Mouse (Mus musculus): ENCODE measurements around the gene Ccnc.
A peak's percentile ranks its signal among the peaks of the same experiment; 100 is the strongest.
"Not testable (repeated sequence)": the region's sequence is repeated elsewhere in the genome, so short reads cannot be mapped to it uniquely, and the experiment has no call there.

The Ccnc gene

DNA sequence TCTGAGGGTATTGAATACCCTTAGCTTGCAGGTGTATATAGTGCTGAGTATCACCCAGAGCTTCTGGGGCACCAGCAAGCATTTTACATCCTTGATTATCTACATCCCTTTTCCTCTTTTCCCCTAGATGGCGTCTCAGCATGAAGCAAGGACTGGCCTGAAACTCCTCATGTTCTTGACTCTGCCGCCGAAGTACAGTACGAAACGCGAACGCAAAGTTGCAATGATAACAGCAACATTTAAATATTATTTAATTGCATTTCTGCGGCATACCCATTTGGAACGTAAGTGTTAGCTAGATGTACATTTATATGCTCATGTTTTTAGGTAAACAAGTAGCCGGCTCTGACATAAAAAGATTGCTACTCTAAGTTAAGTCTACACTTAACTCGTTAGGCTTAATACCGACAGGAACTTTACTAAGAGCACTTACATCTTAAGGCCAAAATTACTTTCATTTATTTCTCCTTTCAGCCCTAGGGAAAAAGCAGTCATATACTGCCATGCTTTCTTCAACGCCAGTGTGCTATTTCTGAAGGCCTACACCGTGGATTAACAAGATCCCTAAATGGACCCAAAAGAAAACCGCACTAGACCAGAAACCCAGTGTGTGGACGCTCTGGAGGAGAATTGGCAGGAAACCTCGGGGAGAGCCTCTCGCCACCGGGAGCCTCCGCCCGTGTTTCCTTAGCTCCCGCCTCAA, 438 bp upstream of the Ccnc start:
- peak; percentile 66 for DNase-seq (ENCODE audit: low spot score)

GRCm38 (mm10) chr4:21739169-21739568, 11.7 kb downstream of the Ccnc start:
- DNase-seq (ENCODE audit: low spot score): no peak

DNA sequence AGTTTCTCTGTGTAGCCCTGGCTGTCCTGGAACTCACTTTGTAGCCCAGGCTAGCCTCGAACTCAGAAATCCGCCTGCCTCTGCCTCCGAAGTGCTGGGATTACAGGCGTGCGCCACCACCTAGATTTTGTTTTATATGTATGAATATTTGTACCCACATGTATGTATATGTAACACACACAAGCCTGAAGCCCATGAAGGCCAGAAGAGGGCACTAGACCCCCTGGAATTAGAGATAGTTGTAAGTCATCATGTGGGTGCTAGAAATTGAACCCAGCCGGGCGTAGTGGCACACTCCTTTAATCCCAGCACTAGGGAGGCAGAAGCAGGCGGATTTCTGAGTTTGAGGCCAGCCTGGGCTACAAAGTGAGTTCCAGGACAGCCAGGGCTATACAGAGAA, 16.6 kb downstream of the Ccnc start:
- not testable (repeated sequence) for DNase-seq (ENCODE audit: low spot score)

DNA sequence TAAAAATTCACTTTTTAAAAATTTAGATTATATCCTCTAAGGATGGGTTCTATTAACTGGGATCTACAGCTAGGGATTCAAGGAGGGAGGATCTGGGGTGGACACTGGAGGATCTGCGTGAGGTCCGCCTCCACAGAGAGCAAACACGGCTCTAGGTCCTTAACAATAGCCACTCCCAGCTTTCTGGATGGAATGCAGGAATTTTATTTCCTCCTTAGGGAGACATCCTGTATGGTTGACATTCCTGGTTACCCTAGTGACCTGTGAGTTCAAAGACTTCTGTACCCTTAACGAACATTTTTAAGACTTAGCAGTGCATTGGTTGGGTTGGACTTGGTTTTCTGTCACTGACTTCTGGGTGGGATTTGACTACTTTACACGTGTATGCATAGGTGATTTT, 18.2 kb downstream of the Ccnc start:
- DNase-seq (ENCODE audit: low spot score): no peak

GRCm38 (mm10) chr4:21755123-21755789, 27.8 kb downstream of the Ccnc start:
- peak; percentile 34 for DNase-seq (ENCODE audit: low spot score)

DNA sequence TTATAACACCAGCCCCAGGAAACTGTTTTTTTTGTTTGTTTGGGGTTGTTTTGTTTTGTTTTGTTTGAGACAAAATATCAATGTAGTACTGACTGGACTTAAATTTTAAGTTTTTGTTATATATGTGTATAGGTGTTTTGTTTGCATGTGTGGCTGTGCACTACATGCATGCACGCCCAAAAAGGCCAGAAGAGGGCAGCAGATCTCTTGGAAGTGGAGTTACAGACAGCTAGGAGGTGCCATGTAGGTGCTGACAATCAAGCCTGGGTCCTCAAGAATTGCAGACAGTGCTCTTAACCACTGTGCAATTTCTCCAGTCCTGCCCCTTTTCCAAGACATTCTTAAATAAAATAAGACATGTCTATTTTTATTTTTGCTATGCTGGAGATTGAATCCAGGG, 31.4 kb downstream of the Ccnc start:
- DNase-seq (ENCODE audit: low spot score): no peak

- no peak for DNase-seq (ENCODE audit: low spot score)
Observed at GRCm38 (mm10) chr4:21761416-21762160, 34.1 kb downstream of the Ccnc start.

DNA sequence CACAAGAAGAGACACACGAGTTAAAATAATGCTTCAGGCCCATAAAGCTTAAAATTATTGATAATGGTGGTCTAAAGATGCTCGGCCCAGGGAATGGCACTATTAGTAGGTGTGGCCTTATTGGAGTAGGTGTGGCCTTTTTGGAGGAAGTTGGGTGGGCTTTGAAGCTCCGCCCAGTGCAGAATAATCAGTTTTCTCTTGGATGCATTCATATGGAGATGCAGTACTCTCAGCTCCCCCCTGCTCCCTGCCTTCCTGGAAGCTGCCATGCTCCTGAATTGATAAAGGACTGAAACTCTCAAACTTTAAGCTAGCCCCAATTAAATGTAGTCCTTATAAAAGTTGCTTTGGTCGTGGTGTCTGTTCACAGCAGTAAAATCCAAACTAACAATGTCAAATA, 36.3 kb downstream of the Ccnc start:
- no peak for DNase-seq (ENCODE audit: low spot score)

- DNase-seq (ENCODE audit: low spot score): no peak
Observed at GRCm38 (mm10) chr4:21766171-21766862, 38.8 kb downstream of the Ccnc start.

- DNase-seq (ENCODE audit: low spot score): peak; percentile 79
Observed at GRCm38 (mm10) chr4:21766863-21767304, 39.4 kb downstream of the Ccnc start, which contains the start of the genes Usp45 and Tstd3. Gene Usp45, plus strand, starts transcription at chr4:21767156. Gene Tstd3, minus strand, starts transcription at chr4:21767212.

GRCm38 (mm10) chr4:21771064-21771463, 43.6 kb downstream of the Ccnc start:
- no peak for DNase-seq (ENCODE audit: low spot score)

DNA sequence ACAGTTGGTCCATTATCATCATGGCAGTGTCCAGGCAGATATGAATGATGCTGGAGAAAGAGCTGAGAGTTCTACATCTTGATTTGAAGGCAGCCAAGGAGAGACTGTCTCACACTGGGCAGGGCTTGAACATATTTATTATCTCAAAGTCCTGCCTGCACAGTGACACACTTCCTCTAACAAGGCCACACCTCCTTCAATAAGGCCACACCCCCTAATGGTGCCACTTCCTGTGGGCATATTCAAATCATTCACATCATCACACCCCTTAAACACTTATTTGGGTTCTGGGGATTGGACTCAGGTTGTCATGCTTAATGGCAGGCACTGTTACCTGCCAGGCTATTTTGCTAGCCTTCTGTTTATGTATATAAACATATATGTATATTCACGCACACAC, 44.8 kb downstream of the Ccnc start:
- no peak for DNase-seq (ENCODE audit: low spot score)

- DNase-seq (ENCODE audit: low spot score): peak; percentile 88
Observed at GRCm38 (mm10) chr4:21776091-21776945, 48.8 kb downstream of the Ccnc start.

DNA sequence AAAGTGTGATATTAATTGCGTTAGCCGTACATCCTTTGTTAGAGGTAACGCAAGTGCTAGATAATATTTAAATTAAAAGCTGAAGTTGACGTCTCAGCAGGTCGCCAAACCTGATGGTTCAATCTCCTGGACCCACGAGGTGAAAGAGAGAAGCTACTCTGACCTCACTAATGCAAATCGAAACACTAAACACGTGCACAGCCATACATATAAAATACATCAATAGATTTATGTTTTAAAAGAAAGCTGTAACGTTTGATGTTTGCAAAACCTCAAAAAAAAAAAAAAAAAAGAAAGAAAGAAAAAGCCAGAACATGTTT, 49.4 kb downstream of the Ccnc start:
- no peak for DNase-seq (ENCODE audit: low spot score)

DNA sequence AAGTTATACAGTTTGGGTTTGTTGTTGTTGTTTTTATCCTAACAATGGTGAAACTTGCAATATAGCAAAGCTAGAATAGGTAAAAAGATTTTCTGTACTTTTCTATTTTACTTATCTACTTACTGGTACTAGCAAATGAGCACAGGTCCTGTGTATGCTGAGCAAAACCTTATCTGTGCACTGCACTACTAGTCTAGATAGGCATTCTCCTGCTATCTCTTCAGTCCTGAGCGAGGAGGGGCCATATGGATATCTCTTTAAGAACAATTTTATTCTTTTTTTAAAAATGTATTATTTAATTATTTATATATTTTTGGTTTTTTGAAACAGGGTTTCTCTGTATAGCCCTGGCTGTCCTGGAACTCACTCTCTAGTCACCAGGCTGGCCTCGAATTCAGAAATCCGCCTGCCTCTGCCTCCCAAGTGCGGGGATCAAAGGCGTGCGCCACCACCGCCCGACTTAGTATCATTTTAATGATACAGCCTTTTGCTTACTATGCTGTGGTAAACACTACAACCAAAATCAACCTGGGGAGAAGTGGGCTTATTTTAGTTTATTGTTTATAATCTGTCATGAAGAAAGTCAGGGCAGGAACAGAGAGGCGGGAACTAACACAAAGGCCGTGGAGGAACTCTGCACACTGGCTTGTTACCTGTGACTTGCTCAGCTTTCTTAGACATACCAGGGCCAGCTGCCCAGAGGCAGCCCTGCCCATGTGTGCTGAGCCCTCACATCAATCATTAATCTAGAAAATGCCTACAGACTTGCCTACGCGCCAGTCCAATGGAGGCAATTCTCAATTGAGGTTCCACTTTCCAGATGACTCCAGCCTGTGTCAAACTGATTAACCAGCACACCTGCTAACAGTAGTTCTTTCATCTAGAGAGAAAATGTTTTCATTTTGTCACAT, 53.6 kb downstream of the Ccnc start:
- DNase-seq (ENCODE audit: low spot score): no peak

GRCm38 (mm10) chr4:21786268-21786667, 58.8 kb downstream of the Ccnc start:
- DNase-seq (ENCODE audit: low spot score): no peak

- no peak for DNase-seq (ENCODE audit: low spot score)
Observed at GRCm38 (mm10) chr4:21788903-21789302, 61.4 kb downstream of the Ccnc start.

DNA sequence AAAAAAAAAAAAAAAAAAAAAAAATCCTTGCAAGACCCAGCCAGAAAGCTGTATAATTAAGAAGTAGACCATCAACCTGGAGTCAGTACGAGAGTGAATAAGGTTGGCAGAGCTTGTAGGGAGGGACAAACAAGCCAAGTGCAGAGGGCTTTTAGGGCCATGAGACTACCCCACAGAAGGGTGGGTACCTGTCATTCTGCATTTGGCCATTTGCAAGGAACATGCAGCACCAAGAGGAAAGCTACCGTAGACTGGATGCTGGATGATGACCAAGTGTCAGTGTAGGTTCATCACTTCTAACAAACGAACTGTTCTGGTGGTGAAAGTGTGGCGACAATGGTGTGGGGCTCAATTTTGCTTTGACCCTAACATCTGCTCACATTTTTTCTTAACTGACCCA, 62.3 kb downstream of the Ccnc start:
- no peak for DNase-seq (ENCODE audit: low spot score)

DNA sequence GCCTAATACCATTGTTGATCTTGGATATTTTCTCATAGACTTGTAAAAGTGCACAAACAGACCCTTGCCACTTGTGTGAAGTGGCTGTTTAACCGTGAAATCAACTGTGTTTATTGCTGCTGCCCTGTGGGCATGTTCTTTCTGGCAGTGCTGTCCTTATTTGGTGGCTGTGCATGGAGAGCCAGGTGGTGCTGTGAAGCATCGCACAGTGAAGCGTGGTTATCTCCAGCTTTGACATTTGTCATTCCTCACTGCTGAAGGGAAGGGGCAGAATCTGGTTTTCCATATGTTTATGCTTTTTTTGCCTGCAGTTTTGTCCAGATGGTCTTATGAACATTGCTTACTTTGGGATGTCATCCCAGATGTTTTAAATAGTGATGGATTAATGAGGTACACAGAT, 66.1 kb downstream of the Ccnc start:
- no peak for DNase-seq (ENCODE audit: low spot score)

DNA sequence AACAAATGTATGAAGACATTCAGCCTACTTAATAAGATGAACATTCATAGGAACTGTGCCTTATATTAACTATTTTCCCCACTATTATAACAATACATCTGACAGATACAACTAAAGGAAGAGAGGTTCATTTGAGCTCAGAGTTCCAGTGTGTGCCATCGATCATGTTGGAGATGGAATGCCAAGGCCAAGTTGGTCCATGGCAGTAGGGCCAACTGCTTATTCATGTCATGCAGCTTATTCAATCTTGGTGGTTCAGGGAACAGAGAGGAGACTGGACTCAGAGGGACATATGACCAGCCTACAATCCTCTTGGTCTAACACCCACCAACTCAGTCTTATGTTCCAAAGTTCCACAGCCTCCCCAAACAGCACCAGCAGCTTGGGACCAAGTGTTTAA, 73.5 kb downstream of the Ccnc start:
- no peak for DNase-seq (ENCODE audit: low spot score)

Data from lung, postnatal 25 days (tissue).